Mouse (Mus musculus) cerebellum, adult 2 months (tissue): ENCODE data around the gene Grik4.

Experiments used
- CTCF ChIP-seq: fragments of 200-500 bp; IDR thresholded peaks from 2 replicates; pipeline ENCODE4 v1.5.1; 2011; ENCODE audit warnings: low read depth, mild to moderate bottlenecking, control low read depth, low read length, moderate library complexity, borderline replicate concordance; ENCODE audit not compliant: insufficient read depth
- POLR2A ChIP-seq: fragments of 200-500 bp; IDR thresholded peaks from 2 replicates; pipeline ENCODE4 v1.6.1; 2011; ENCODE audit warnings: low read length, control low read depth, borderline replicate concordance; ENCODE audit not compliant: insufficient read depth

- TF ChIP-seq CTCF, result no peak
- TF ChIP-seq POLR2A, result no peak
Measured at GRCm38 (mm10) chr9:42858998-42859690, 85.1 kb downstream of the Grik4 start.
